In genomic region chr6:118477875-118478785, GRCm38 (mm10) we compare ENCODE assay signal across 7 mouse cellular contexts. TPM values are rescaled to one million over a fixed set of nuclear protein-coding genes. Genes with fewer than 3 reads are reported as not detected.
DNase-seq lines count a peak whose midpoint lies in the region; ATAC-seq and TF ChIP-seq lines count a peak whose summit lies in the region.

No protein-coding gene starts in this region.

- WGBS in lung, embryonic 14.5 days = 19% methylated on average over 10 of the region's 10 CpGs
- WGBS in forebrain, embryonic 11.5 days = 12% methylated on average over 10 of the region's 10 CpGs
- WGBS in limb, embryonic 15.5 days = 19% methylated on average over 10 of the region's 10 CpGs
- WGBS in stomach, embryonic 15.5 days = 32% methylated on average over 10 of the region's 10 CpGs

- H3K27me3 ChIP-seq in lung, embryonic 14.5 days (ENCODE audit: insufficient read depth, low read length) = no peaks in the 10 kb centered on the region
- peaks cover 63% of the 10 kb centered on the region for H3K27me3 ChIP-seq in forebrain, embryonic 11.5 days (ENCODE audit: control insufficient read depth, insufficient read depth, low read length)
- H3K27me3 ChIP-seq in limb, embryonic 15.5 days = no peaks in the 10 kb centered on the region
- no peaks in the 10 kb centered on the region for H3K27me3 ChIP-seq in stomach, embryonic 15.5 days (replicated peaks)

- H3K9ac ChIP-seq in lung, embryonic 14.5 days = peak overlapping the region; percentile 84
- H3K9ac ChIP-seq in forebrain, embryonic 11.5 days (ENCODE audit: low read length) = no peak overlapping the region
- peak overlapping the region; percentile 75 for H3K9ac ChIP-seq in limb, embryonic 15.5 days
- peak overlapping the region; percentile 48 for H3K9ac ChIP-seq in stomach, embryonic 15.5 days

- DNase-seq in lung, embryonic 14.5 days = peak; percentile 53
- DNase-seq in lung, postnatal 25 days (ENCODE audit: low spot score) = no peak
- no peak for DNase-seq in forebrain, embryonic 11.5 days (ENCODE audit: low spot score)

- H3K36me3 ChIP-seq in lung, embryonic 14.5 days (ENCODE audit: insufficient read depth) = peaks cover 27% of the 10 kb centered on the region
- no peaks in the 10 kb centered on the region for H3K36me3 ChIP-seq in forebrain, embryonic 11.5 days (ENCODE audit: control insufficient read depth, insufficient read depth, low read length)
- H3K36me3 ChIP-seq in limb, embryonic 15.5 days = peaks cover 15% of the 10 kb centered on the region
- no peaks in the 10 kb centered on the region for H3K36me3 ChIP-seq in stomach, embryonic 15.5 days

- 0 out of 2 replicates have a peak, but pooled peaks have one; percentile 13 for ATAC-seq in lung, embryonic 14.5 days (ENCODE audit: insufficient read depth)
- ATAC-seq in forebrain, embryonic 11.5 days (replicated peaks; ENCODE audit: low FRiP score) = peak; percentile 66; the same call in 1 of the 2 replicates
- ATAC-seq in limb, embryonic 15.5 days (ENCODE audit: insufficient number of reproducible peaks, low FRiP score, low TSS enrichment, low read depth) = no peak
- ATAC-seq in stomach, embryonic 15.5 days (ENCODE audit: insufficient read depth, low FRiP score, low read depth) = no peak
- ATAC-seq in activated CD4-positive, CD25-positive, alpha-beta regulatory T cell, adult 4 months = no peak
- ATAC-seq in erythroid progenitor cell, adult 5-6 weeks (replicated peaks; ENCODE audit: low FRiP score, poor library complexity, severe bottlenecking) = no peak

- H3K9me3 ChIP-seq in lung, embryonic 14.5 days (ENCODE audit: low read depth, low read length) = no peaks in the 10 kb centered on the region
- no peaks in the 10 kb centered on the region for H3K9me3 ChIP-seq in forebrain, embryonic 11.5 days (ENCODE audit: control insufficient read depth, low read length)
- H3K9me3 ChIP-seq in limb, embryonic 15.5 days = no peaks in the 10 kb centered on the region
- H3K9me3 ChIP-seq in stomach, embryonic 15.5 days = no peaks in the 10 kb centered on the region

- H3K4me2 ChIP-seq in lung, embryonic 14.5 days = peak overlapping the region; percentile 76
- H3K4me2 ChIP-seq in forebrain, embryonic 11.5 days (ENCODE audit: low read depth, low read length, severe bottlenecking) = peak overlapping the region; percentile 69
- peak overlapping the region; percentile 50 for H3K4me2 ChIP-seq in limb, embryonic 15.5 days
- peak overlapping the region; percentile 76 for H3K4me2 ChIP-seq in stomach, embryonic 15.5 days

- peak overlapping the region; percentile 46 for H3K4me3 ChIP-seq in lung, embryonic 14.5 days (ENCODE audit: low read depth, low read length)
- peak overlapping the region; percentile 42 for H3K4me3 ChIP-seq in forebrain, embryonic 11.5 days (ENCODE audit: low read depth, low read length)
- H3K4me3 ChIP-seq in limb, embryonic 15.5 days = peak overlapping the region; percentile 66
- peak overlapping the region; percentile 59 for H3K4me3 ChIP-seq in stomach, embryonic 15.5 days (replicated peaks)

- H3K4me1 ChIP-seq in lung, embryonic 14.5 days (ENCODE audit: insufficient read depth) = 0 out of 2 replicates have a peak, but pooled peaks cover 5% of the 10 kb centered on the region
- peaks cover 4% of the 10 kb centered on the region; the same call in 1 of the 2 replicates for H3K4me1 ChIP-seq in forebrain, embryonic 11.5 days (replicated peaks; ENCODE audit: control insufficient read depth, insufficient read depth, low read length)
- H3K4me1 ChIP-seq in limb, embryonic 15.5 days = peaks cover 9% of the 10 kb centered on the region; the same call in 1 of the 2 replicates
- H3K4me1 ChIP-seq in stomach, embryonic 15.5 days = no peaks in the 10 kb centered on the region

- peak overlapping the region; percentile 94 for H3K27ac ChIP-seq in lung, embryonic 14.5 days (ENCODE audit: low read depth)
- H3K27ac ChIP-seq in forebrain, embryonic 11.5 days (ENCODE audit: low read depth, low read length) = no peak overlapping the region
- H3K27ac ChIP-seq in limb, embryonic 15.5 days = peak overlapping the region; percentile 94
- H3K27ac ChIP-seq in stomach, embryonic 15.5 days = peak overlapping the region; percentile 87

- TF ChIP-seq CTCF in lung, embryonic 14.5 days (IDR thresholded peaks at IDR 0.05; ENCODE audit: low read depth) = no peak

RNA-seq across cellular contexts. Expression of gene Zfp9, which starts 1.0 kb away (rescaled TPM):
- polyA plus RNA-seq in lung, embryonic 14.5 days (2014; fragmentation: Nextera tagmentation; extraction: Ambion mirVana) = 13.1 and 13.4 TPM in 2 replicates
- polyA plus RNA-seq in forebrain, embryonic 11.5 days (2014; fragmentation: Nextera tagmentation; extraction: Ambion mirVana) = 7.1 and 7.2 TPM in 2 replicates
- polyA plus RNA-seq in limb, embryonic 15.5 days (2015; fragmentation: Nextera tagmentation; extraction: Ambion mirVana) = 17.1 and 19.2 TPM in 2 replicates
- 8.8 and 9.0 TPM in 2 replicates for polyA plus RNA-seq in stomach, embryonic 15.5 days (2015; fragmentation: Nextera tagmentation; extraction: Ambion mirVana)
- polyA plus RNA-seq in activated CD4-positive, CD25-positive, alpha-beta regulatory T cell, adult 4 months (2017; shearing (Covaris generic)) = not detected
- not detected in 2 replicates for total RNA-seq in erythroid progenitor cell, adult 5-6 weeks (2015; ENCODE audit: low replicate concordance)
- not detected in 2 replicates for total RNA-seq in erythroid progenitor cell, adult 5-6 weeks (2017; ENCODE audit: low replicate concordance)

RNA-seq across cellular contexts. Expression of gene Zfp248, which starts 22.8 kb away (rescaled TPM):
- polyA plus RNA-seq in lung, embryonic 14.5 days (2014; fragmentation: Nextera tagmentation; extraction: Ambion mirVana) = 8.2 and 8.3 TPM in 2 replicates
- 8.9 and 9.6 TPM in 2 replicates for polyA plus RNA-seq in forebrain, embryonic 11.5 days (2014; fragmentation: Nextera tagmentation; extraction: Ambion mirVana)
- 8.2 and 9.3 TPM in 2 replicates for polyA plus RNA-seq in limb, embryonic 15.5 days (2015; fragmentation: Nextera tagmentation; extraction: Ambion mirVana)
- 6.5 and 7.1 TPM in 2 replicates for polyA plus RNA-seq in stomach, embryonic 15.5 days (2015; fragmentation: Nextera tagmentation; extraction: Ambion mirVana)
- 1 to 10 TPM; 4.8 to 5.6 TPM for polyA plus RNA-seq in activated CD4-positive, CD25-positive, alpha-beta regulatory T cell, adult 4 months (2017; shearing (Covaris generic))
- not detected in 2 replicates for total RNA-seq in erythroid progenitor cell, adult 5-6 weeks (2015; ENCODE audit: low replicate concordance)
- total RNA-seq in erythroid progenitor cell, adult 5-6 weeks (2017; ENCODE audit: low replicate concordance) = 4.4 TPM in 1 of 2 replicates, not detected in the other

RNA-seq across cellular contexts. Expression of gene Bms1, which starts 58.9 kb away (rescaled TPM):
- 38.6 and 41.4 TPM in 2 replicates for polyA plus RNA-seq in lung, embryonic 14.5 days (2014; fragmentation: Nextera tagmentation; extraction: Ambion mirVana)
- 44.3 and 49.2 TPM in 2 replicates for polyA plus RNA-seq in forebrain, embryonic 11.5 days (2014; fragmentation: Nextera tagmentation; extraction: Ambion mirVana)
- 32.3 and 33.9 TPM in 2 replicates for polyA plus RNA-seq in limb, embryonic 15.5 days (2015; fragmentation: Nextera tagmentation; extraction: Ambion mirVana)
- 28.0 and 32.0 TPM in 2 replicates for polyA plus RNA-seq in stomach, embryonic 15.5 days (2015; fragmentation: Nextera tagmentation; extraction: Ambion mirVana)
- polyA plus RNA-seq in activated CD4-positive, CD25-positive, alpha-beta regulatory T cell, adult 4 months (2017; shearing (Covaris generic)) = 10 to 100 TPM; 22.5 to 23.8 TPM
- 11.9 and 18.0 TPM in 2 replicates for total RNA-seq in erythroid progenitor cell, adult 5-6 weeks (2015; ENCODE audit: low replicate concordance)
- 17.6 and 20.0 TPM in 2 replicates for total RNA-seq in erythroid progenitor cell, adult 5-6 weeks (2017; ENCODE audit: low replicate concordance)

Comparison
In these comparisons a context has a peak if more than half of its experiments do, and no peak if none do; other contexts are left out.
1. ATAC-seq: peak in lung, embryonic 14.5 days (single experiment) and forebrain, embryonic 11.5 days (single experiment); none in limb, embryonic 15.5 days (single experiment), stomach, embryonic 15.5 days (single experiment), activated CD4-positive, CD25-positive, alpha-beta regulatory T cell, adult 4 months (single experiment) and erythroid progenitor cell, adult 5-6 weeks (single experiment).
2. Peak in every context shown above with its lines, with median percentiles within 50 percentile points of each other: H3K4me2 ChIP-seq and H3K4me3 ChIP-seq.